Mouse (Mus musculus): Measurements from ENCODE around the gene Vwa3b. TPM values are rescaled to one million over a fixed set of nuclear protein-coding genes. Genes with fewer than 3 reads are reported as not detected.

Gene Vwa3b
- total RNA-seq, 2 experiments from 2014 or later: 38.7 to 43.0 TPM

GRCm38 (mm10) chr1:37122798-37123197 lies 96.4 kb downstream of the Vwa3b start:
- no peak for DNase-seq

- no peak for DNase-seq
Measured at GRCm38 (mm10) chr1:37124696-37125349, 98.4 kb downstream of the Vwa3b start.

- no peak for DNase-seq
Measured at GRCm38 (mm10) chr1:37130012-37130570, 103.7 kb downstream of the Vwa3b start.

GRCm38 (mm10) chr1:37131146-37131545 lies 104.8 kb downstream of the Vwa3b start:
- no peak for DNase-seq

DNA sequence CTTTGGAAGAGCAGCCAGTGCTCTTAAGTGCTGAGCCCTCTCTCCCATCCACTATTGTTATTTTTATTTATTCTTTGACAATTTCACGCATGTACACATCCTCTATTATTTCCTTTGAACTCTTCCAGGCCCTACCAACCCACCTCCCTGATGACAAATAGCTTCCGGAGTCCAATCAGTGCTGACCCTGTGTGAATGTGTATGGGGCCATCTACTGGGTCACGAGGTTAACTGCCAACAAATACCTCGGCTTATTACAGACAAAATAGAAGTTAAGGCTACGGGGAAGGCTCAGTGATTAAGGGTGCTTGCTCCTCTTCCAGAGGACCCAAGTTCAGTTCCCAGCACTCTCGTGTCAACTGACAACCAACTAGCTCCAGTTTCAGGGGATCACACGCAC lies 106.0 kb downstream of the Vwa3b start:
- no peak for DNase-seq

DNA sequence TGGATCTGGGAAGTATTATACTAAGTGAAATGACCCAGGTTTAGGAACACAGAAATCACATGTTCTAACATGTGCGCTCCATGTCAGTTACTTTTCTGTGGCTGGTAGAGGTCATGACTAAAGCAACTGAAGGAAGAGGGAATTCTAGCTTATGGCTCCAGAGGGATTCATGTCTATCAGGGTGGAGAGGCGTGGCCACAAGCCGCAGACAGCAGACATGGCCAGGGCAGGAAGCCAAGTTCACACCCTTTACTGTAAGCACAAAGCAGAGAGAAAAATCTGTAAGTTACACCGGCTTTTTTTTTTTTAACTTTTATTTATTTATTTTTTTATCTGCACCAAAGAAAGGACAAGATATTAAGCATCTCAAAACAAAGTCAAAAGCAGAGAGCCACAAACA lies 119.6 kb downstream of the Vwa3b start:
- DNase-seq: peak; percentile 14

- no peak for DNase-seq
Measured at GRCm38 (mm10) chr1:37149866-37150265, 123.5 kb downstream of the Vwa3b start.

GRCm38 (mm10) chr1:37151896-37152295 lies 125.5 kb downstream of the Vwa3b start:
- DNase-seq: no peak

DNA sequence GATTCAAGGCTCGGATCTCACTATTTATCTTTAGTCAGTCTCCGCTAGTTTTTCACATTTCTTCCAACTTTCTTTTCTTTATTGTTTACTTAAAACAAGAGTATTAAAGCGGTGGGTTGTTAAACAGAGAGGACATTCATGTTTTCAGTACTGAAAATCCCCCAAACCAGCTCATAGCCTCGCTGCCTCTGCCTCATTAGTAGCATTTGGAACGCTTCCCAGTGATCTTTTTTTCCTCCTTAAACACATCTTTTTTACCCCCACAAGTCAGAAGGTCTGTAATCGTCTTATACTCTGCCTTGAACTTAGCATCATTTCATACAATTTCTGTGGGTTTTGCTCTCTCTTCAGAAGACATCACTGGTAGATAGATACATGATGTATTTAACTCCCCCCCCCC lies 139.7 kb downstream of the Vwa3b start:
- DNase-seq: no peak

DNA sequence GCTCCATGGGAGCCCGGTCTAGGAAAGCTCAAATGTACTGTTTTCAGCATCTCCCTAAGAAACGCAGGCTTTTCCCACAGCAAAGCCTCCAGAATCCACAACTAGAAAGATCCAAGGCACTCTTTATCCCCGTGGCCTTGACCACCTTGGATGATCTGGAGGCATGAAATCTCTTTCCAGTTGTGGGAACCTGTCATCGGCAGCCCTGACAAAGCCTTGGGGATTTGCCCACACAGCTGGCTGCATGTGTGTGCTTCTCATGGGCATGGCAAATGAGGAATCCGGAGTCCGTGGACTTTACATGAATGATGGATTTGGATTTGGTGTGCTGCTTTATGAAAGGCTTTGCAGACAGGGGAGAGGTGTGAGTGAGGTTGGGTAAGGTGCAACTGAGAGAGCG lies 141.5 kb downstream of the Vwa3b start:
- peak; percentile 14 for DNase-seq

- DNase-seq: no peak
Measured at GRCm38 (mm10) chr1:37177874-37178273, 151.5 kb downstream of the Vwa3b start.

GRCm38 (mm10) chr1:37179852-37180251 lies 153.5 kb downstream of the Vwa3b start:
- DNase-seq: no peak

- DNase-seq: no peak
Measured at GRCm38 (mm10) chr1:37187050-37187449, 160.7 kb downstream of the Vwa3b start.

DNA sequence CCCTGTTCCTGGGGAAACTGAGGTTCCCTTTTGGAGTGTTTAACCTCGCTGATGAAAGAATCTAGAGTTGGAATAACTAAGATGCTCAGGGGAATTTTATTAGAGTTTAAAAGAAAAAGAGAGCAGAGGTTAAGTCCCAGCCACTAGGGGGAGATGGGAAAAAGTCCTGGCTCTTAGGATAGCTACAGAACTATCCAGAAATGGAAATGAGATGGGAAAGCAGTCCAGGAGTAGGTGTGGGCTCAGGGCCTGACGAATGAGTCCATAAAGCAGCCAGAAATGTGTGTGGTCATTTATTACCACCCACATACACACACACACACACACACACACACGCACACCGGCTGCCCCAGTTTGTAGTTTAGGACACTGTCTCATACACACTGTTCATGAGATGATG lies 168.2 kb downstream of the Vwa3b start:
- DNase-seq: no peak

GRCm38 (mm10) chr1:37201406-37201805 lies 175.0 kb downstream of the Vwa3b start:
- no peak for DNase-seq

DNA sequence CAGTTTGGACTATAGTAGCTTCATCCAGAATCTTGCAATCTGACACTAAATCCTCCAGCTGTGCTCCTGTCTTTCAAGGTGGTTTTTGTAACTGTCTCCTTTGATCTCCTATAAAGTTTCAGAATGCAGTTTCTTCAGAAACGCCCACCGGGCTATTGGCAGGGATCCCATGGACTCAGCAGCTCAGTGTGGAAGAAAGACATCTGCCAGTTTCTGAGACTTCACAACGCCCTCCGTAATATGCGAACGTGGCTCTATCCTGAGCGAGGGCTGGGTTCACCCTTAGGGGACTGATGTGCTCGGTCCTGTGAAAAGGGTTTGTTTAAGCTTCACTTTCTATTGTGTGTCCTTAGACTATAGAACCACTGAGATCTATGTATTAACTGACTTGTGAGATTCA lies 181.3 kb downstream of the Vwa3b start:
- no peak for DNase-seq

GRCm38 (mm10) chr1:37212375-37212774 lies 186.0 kb downstream of the Vwa3b start:
- no peak for DNase-seq

DNA sequence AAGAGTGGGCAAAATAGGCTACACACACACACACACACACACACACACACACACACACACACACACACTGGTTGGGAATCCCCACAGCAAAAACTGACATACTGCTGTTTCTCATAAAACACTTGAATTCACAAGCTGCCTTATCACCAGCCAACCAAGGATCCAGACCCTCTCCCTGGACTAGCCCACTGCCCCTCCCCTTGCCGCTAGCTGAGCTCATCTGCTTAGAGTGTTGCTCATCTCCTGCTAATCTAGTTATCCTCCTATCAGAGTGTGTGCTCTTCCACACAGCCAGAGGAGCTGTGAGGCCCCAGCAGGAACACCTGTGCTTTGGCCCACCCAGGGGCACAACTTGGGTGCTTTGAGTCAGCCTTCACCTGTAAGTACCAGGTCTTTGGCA lies 187.7 kb downstream of the Vwa3b start, which contains the start of gene Cnga3:
Cnga3 (plus strand) TSS at position 291 of the 400 bp plus-strand sequence.
- DNase-seq: no peak

DNA sequence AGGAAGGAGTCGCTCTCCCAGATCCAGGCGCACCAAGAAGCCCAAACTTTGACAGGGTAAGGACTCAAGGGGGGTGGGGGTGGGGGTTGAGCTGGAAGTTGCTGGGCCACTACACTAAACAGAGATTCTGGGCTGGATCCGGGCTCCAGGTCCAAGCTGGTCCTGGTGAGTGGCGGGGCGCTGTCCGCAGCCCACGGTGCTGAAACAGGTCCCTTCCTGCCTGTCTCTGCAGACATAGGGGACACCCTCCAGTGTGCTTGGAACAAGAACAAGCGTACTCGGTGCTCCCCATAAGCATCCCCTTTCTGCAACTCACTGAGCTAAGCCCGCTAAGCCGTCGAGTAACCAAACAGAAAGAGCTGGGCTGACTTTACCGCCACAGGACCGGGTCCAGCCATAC lies 192.0 kb downstream of the Vwa3b start:
- peak; percentile 78 for DNase-seq

GRCm38 (mm10) chr1:37219593-37219992 lies 193.2 kb downstream of the Vwa3b start:
- no peak for DNase-seq

- no peak for DNase-seq
Measured at GRCm38 (mm10) chr1:37220134-37220907, 193.9 kb downstream of the Vwa3b start.

GRCm38 (mm10) chr1:37222002-37222401 lies 195.6 kb downstream of the Vwa3b start:
- DNase-seq: no peak

GRCm38 (mm10) chr1:37230404-37230803 lies 204.0 kb downstream of the Vwa3b start:
- DNase-seq: no peak

Data from gastrocnemius, postnatal 10 days (tissue).